Mouse (Mus musculus): ENCODE results near the gene Ifitm2.
"Not testable (repeated sequence)": the region's sequence is repeated elsewhere in the genome, so short reads cannot be mapped to it uniquely, and the experiment has no call there.

Gene Ifitm2

DNA sequence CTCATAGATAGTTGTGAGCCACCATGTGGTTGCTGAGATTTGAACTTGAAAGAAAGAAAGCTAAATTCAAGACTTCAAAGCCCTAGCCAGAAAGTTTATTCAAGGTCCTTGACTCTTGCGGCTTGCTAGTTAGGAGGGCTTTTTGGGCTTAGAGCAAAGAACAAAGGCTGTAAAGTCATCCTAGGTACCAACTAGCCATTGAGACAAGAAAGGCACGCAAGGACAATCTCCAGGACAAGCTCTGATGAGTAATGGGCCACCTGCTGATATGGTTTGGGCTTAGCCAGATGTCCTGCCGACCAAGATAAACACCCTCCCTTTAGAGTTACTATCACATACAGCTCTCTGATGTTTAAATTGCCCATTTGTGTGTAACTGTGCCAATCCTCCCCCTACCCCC is 12.9 kb upstream of the Ifitm2 start:
- CTCF ChIA-PET = not testable (repeated sequence)

DNA sequence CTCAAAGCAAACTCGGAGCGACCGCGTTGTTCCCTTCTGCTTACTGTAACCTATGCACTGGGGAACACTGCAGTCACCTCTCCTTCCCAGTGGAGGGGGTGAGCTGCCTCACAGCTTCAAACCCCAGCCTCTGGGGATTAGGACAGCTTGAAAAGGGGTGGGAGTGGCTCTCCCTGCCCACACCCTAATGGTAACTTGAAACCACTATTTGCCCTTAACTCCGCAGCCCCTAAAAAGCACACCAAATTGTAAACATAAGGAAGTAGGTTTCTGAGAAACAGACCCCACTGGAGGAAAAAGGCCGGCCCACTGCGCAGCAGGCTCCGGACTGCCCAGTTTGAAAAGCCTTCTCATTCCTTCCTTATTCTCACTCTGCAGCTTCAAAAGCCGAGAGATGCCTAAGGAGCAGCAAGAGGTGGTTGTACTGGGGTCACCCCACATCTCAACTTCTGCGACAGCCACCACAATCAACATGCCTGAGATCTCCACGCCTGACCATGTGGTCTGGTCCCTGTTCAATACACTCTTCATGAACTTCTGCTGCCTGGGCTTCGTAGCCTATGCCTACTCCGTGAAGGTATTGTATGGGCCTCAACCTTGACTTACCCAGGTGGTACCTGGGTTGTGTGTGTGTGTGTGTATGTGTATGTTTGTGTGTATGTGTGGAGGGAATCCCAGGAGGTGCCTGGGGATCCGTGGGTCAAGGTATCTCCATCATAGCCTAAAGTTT is 12.2 kb upstream of the Ifitm2 start:
- CTCF ChIA-PET = no interaction called here

DNA sequence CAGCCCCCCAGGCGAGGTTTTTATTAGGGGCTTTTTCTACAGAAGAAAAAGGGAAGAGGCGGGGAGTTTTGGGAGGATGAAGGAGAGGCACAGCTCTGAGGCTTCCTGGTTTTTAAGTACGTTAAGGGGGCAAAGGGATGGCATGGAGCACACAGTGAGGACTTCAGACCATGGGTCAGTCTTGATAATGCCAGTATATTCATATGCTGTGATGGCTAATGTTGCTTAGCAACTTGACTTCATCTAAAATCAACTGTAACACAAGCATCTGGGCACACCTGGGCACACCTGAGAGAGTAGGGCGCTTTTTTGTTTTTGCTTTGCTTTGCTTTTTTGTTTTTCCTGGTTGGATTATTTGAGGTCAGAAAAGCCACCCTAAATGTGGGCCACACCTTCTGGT is 11.1 kb upstream of the Ifitm2 start, which contains the start of gene Ifitm1:
TSS of gene Ifitm1 (plus strand) at position 301 of the 400 bp plus-strand sequence.
- CTCF ChIA-PET = interaction anchor here (0.7 kb wide), 1 partner anchor 82 kb away, joined by 3 read pairs; no protein-coding TSS in a partner anchor

DNA sequence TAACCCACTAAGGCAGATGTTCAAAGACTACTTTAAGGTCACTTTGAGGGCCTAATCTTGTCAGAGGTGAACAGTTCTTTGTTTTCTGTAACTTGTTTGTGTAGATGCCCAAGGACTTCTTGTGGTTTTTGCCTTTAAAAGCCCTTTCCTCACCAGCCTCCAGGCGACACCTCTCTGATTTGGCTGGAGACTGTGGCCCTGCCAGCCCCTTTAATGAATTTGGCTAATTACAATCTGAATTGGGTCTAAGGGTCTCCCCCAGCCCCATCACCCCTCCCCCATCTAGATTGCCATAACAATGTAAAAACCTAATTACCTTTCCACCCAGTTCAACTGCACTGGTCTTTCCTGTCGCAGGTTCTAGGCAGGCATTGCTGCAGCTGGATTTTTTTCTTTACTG is 6.9 kb upstream of the Ifitm2 start:
- CTCF ChIA-PET = no interaction called here

DNA sequence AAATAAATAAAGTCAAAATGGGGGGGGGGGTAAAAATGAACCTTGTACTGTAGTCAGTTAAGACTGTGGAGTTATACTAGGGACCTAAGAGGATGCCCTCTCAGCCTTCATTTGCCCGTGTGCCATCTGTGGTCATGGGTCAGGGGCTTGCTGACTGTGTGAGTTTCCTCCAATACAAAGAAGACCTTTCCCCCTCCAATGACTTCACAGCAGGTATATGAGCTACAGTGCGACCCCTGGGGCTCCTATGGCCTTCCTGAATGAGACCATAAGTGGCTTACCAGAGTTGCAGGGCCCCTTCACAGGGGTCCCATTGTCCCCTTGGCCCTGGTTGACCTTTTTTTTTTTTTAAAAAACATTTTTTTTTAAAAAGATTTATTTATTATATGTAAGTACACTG is 5.6 kb upstream of the Ifitm2 start:
- CTCF ChIA-PET = interaction anchor here (0.7 kb wide), 1 partner anchor 14 kb away, joined by 3 read pairs; no protein-coding TSS in a partner anchor

DNA sequence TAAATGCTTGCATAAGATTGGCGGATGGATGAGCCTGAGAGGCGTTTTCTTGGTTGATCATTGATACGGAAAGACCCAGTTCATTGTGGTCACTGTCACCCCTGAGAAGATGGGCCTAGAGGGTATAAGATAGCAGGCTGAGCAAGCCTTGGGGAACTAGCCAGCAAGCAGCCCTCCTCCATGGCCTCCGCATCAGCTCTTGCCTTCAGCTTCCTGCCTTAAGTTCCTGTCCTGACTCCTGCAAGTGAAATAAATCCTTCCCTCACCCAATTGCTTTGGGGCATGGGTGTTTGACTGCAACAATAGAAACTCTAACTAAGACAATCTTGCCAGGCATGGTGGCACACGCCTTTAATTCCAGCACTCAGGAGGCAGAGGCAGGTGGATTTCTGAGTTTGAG is 4.2 kb upstream of the Ifitm2 start:
- CTCF ChIA-PET = no interaction called here

DNA sequence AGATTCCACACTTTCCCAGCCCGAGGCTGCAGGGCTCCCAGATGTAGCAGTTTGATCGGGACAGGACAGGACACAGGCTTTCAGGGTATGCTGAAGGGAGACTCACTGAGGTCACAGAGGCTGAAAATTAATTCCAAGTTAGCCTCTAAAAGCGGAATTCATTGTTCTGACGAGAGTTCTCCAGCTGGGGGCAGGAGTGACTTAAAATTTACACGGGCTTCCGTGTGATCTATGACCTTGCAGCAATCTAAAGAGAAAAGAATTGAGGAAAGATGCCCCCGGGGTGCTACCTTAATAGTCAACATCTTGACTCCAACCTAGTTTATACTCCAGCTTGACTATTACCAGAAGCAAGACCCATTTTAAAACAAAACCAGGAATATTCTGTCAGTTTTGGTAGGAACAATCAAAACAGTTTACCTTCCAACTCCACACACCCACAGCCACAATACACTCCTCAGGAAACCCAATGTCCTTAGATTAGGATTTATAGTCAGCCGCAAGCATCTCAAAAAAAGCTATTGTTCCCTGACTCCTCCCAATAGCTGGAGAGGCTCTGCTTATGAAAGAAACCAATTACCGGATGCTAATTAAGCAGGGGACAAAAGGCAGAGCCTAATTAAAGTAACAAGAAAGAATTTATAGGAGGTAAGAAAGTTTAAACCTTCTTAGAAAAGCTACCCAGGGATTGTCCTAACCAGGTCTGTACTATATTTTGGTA is 3.6 kb upstream of the Ifitm2 start:
- CTCF ChIA-PET = interaction anchor here (0.6 to 1.3 kb wide), 3 partner anchors 18 to 89 kb away, joined by 3 to 5 read pairs (median 4); partner anchors contain the start of gene Pgghg

DNA sequence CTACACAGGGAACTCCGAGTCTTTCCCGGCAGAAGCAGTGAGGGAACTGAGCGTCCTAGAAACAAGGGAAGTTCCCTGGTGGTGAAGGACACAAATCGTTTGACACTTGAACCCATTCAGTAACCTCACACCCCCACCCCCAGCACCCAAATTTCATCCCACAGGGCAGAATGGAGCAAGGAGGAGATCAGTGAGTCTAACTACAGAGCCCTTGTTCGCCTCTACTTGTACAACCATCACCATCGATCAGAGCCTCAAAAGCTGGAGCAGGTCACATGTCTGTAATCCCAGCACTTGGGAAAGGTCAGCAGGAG is 726 bp upstream of the Ifitm2 start:
- CTCF ChIA-PET = interaction anchor here (0.7 kb wide), 2 partner anchors 115 to 498 kb away, joined by 4 read pairs; no protein-coding TSS in a partner anchor

DNA sequence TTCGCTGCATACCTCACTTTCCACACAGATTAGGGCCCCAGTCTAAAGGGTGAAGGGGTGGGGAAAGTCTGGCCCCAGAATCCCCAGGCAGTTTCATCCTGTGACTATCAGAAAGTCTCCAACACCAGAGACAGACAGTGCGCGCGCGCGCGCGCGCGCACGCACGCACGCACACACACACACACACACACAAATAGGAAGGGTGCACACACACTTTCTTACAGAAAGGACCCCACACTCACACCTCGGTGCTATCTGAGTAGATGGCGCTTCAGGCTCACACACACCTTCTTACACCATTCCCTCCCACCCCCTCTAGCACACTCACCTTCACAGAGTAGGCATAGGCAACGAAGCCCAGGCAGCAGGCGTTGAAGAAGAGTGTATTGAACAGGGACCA is 445 bp downstream of the Ifitm2 start:
- CTCF ChIA-PET = no interaction called here

DNA sequence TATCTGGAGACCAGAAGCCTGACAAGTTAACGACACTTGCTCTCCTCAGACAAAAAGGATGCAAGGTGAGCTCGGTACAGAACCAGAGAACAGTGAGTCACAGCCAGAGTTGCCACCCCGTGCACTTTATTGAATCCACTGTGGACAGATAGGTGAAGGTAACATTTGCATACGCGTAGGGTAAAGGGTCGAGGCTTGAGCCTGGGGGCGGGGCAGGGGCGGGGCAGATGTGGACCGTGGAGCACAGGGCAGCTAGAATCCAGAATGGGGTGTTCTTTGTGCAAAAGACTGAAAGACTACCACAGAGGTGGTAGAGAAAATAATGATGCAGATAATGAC is 1.1 kb downstream of the Ifitm2 start:
- CTCF ChIA-PET = no interaction called here

DNA sequence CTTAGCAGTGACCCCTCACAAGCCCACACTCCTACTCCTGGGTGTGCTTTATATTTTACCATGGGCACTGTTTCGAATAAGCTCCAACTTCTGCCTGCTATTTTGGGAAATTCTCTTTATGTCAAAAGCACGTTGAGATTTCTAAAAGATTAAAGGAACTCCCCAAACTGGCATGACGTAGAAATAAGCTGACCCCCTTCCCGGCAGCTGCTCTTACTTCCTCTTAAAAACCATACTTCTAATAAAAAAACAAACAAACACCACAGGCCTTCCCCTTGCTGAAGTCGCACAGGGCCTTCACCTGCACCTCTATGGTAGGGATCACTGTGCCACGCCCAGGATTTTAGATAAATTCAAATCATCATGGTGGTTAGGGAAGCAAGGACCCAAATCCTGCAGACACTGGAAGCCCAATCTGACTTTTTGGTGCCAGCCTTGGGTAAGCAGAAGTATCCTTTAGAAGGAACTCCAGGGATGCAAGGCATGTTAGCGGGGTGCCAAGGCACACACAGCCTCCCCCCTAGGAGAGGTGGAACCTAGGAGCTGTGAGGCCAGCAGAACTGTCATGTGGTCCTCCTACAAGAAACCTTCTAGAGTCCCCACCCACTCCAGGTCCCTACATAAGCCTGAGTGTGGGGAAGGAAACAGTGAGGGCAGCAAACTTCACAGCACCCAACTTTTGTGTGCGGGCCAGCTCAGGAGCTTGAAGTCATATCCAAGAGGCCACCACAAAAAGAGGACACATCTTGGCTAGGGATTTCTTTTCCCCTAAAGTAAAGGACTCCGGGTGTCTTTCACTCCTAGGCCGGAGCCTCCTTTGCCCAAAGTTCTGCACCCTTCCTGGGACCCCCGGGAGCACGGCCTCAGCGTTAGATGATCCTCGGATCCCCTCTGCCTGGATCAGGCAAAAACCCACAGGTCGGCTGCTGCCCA is 1.7 kb downstream of the Ifitm2 start:
- CTCF ChIA-PET = no interaction called here

DNA sequence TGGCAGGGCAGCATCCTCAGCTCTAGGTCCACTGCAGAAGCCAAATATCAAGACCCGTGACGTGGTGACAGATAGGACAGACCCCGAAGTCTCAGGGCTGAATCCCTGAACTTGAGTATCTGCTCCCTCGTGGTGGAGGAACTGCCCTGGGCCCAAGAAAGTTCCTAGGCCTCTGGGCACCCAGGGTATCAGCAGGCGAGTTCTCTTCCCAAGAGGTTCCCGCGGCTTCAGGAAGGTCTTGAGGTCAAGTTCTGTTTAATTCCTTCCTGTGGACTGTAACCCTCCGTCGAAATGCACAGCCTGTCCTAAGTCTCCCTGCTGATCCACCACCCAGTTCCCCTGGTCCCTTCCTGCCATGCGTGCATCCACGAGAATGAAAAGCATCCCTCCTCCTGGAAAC is 2.7 kb downstream of the Ifitm2 start:
- CTCF ChIA-PET = no interaction called here

DNA sequence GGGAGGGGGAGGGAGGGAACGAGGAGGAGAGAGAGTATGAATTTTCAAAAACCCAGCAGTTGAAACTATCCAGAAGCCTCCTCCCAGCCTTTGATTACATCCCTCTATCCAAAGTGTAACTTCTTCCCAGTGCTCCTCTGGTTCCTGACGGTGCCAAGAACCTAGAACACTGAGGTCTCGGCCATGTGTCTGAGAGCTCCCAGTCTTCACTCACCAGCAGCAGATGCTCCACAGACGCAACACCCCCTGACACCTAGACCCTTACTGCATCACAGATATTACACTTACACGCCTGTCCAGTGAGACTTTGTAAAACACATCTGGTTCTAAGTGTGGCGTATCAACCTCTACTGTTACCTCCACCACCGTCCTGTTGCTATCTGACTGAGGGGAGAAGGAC is 3.3 kb downstream of the Ifitm2 start:
- CTCF ChIA-PET = interaction anchor here (0.6 kb wide), 3 partner anchors 12 to 141 kb away, joined by 4 to 7 read pairs (median 7); no protein-coding TSS in a partner anchor

DNA sequence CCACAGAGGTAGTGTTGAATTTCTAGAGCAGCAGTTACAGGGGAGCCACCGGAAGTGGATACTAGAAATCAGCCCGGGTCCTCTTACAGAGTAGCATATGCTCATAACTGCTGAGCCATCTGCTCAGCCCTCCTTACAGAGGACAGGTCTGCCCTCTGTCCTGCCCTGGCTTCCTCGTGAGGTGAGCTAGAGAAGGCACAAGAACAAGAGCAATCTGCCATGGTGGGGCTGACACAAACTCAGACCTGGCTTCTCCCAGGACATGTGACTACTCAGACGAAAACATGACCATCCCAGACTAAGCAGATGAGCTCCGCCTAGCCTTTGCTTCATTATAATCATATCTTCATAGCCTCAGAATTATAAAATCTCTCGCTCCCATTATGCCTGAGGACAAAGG is 4.0 kb downstream of the Ifitm2 start:
- CTCF ChIA-PET = interaction anchor here (0.6 kb wide), 2 partner anchors 120 to 142 kb away, joined by 7 read pairs; no protein-coding TSS in a partner anchor

DNA sequence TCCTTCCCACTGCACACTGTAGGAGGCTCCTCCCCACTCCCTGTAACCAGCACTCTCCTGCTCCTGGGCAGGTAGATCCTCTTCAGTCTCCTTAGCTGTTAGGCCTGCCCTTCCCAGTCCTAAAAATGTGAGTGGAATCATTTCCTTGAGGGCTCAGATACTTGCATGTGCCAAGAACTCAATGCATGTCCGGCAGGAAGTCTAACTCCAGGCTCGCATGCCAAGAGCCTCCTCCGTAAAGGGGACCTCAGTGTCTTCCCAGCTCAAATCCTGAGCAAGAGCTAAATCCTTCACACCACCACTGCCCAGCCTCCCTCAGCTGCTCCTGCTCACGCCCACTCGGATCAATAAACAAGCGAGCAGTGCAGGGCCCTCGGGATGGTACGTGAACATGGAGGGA is 4.7 kb downstream of the Ifitm2 start:
- CTCF ChIA-PET = no interaction called here

DNA sequence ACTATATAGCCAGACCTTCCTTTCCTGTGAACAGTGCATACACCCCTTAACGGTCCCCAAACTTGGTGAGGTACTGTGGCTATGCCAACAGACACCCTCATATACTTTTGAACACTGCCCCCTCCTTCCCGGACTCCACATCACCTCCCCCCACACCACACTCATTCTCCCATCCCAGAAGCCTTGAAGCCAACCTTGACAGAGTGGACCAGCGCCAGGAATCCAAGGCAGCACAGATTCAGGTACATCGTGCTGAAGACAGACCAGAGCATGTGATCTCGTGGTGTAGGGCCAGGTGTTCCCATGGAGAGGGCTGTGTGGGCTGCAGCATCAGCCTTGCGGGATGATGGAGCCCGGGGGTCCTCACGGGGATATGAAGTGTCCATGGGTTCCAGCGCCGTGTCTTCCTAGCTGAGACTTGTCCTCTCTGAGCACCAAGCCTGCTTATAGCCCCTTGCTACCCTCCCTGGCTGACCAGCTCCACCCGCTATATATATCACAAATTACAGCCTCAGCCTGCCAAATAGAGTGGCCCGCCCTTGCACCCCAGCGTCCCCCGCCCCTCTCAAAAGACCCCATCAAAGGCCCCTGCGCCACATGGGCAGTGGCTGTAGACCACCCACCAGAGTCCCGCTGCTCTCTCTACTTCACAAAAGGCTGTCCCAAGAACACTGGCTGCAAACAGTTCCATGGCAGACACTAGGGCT is 5.8 kb downstream of the Ifitm2 start, which contains the start of gene Ifitm5:
TSS of gene Ifitm5 (minus strand) at position 468 of the 707 bp plus-strand sequence.
- CTCF ChIA-PET = no interaction called here

DNA sequence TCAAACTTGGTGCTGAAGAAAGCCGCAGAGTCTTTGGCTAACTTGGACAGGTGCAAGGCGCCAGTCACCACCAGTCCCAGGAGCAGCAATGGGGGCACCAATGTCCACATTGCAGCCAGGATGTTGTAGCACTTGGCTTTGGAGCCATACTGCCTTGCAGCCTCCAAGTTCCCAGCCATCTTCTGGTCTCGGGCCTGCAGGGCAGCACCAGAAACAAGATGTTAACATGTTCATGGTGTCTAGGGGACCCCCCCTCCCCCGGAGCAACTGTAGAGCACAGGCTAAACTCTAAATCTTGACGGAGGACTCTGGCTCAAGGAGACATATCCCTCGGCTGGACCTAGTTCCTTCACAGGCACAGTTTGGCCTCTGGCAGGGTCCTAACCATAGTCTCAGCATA is 6.5 kb downstream of the Ifitm2 start:
- CTCF ChIA-PET = interaction anchor here (0.8 kb wide), 1 partner anchor 634 kb away, joined by 3 read pairs; no protein-coding TSS in a partner anchor

DNA sequence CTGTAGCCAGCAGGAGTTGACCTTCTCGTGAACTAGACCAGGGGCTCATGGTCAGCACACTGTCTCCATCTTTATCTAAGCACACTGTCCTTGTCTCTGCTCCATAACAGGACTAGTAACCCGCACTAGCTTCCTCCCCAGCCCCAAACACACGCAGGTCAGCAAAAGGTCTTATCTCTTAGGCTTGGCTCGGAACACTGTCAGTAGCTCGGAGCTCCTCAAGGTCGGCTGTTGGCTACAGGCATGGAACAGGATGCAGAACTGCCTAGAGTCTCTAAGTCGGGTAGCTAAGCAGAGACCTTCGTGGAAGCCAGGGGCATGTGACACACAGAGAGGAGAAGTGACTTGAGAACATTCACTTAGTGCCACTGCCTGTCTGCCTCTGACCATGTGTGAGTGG is 7.6 kb downstream of the Ifitm2 start:
- CTCF ChIA-PET = no interaction called here

DNA sequence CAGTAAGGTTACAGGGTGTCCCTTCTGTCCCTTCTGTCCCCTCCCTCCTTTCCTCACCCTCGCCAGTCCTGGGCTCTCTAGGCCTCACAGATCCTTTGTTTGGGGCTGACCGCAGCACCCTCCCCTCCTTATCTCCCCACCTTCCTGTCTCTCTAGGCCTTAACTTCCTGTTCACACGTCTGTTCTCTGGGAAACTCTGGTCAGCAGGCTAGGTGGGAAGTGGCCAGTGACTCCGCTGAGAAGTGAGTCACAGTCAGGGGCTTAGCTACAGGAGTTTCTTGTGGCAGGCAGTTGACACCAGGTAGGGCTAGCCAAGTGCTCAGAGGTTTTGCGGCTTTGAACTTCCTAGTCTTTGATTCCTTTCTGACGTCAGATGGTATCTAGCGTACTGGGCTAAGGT is 8.8 kb downstream of the Ifitm2 start:
- CTCF ChIA-PET = interaction anchor here (0.6 kb wide), 1 partner anchor 15 kb away, joined by 3 read pairs; no protein-coding TSS in a partner anchor

DNA sequence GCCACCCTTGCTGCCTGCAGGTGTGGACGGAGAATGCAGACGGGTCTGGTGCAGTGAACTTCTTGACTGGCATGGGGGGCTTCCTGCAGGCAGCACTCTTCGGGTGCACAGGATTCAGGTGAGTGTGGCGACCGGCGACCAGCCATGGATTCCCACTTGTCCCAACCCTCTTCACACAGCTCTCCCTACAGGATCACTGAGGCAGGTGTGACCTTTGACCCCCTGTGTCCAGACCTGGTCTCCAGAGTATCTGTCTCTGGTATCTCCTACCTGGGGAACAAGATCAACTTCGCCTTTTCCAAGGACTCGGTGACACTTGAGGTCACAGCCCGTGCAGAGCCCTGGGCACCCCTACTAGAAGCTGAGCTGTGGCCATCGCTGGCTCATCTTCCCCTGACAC is 9.5 kb downstream of the Ifitm2 start:
- CTCF ChIA-PET = no interaction called here

DNA sequence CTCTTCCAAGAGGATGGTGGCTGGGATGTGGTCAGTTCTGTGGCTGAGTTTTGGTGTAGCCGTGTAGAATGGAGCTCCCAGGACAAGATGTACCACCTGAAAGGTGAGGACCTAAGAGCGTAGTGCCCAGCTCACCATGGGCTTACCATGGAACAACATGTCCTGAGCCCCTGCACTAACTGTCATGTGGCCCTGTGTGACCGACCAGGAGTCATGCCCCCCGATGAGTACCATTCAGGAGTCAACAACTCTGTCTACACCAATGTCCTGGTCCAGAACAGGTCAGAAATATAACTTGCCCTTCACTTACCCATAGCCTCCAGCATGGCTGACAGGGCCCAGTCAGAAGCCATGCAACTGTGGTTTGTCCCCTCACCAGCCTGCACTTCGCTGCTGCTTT is 10.5 kb downstream of the Ifitm2 start:
- CTCF ChIA-PET = no interaction called here

Measured in spleen, embryonic (tissue).